Mouse (Mus musculus): ENCODE measurements around the gene AL607142.1. TPM values are rescaled to one million over a fixed set of nuclear protein-coding genes. Genes with fewer than 3 reads are reported as not detected.

Gene AL607142.1
- total and polyA plus RNA-seq, 2 experiments from 2014 or later, result not detected

DNA sequence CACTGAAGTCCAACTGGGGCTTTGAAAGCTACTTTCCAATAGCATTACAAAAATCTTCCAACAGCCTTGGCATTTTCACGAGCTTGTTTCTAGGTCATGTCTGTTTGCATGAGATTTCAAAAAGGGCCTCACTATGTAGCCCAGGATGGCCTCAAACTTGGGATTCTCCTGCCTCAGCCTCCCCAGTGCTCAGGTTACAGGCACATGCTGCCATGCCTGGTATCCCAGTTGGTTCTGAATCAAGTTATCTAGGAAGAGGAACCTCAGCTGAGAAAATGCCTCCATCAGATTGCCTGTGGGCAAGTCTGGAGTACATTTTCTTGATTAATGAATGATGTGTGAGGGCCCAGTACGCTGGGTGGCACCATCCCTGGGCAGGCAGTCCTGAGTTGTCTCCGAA, 6.6 kb upstream of the AL607142.1 start:
- no peak overlapping the region for H3K4me2 ChIP-seq (ENCODE audit: low read depth, low read length, poor library complexity, severe bottlenecking)

GRCm38 (mm10) chr4:120058794-120059193, 6.0 kb upstream of the AL607142.1 start:
- Histone ChIP-seq H3K9me3 (ENCODE audit: low read length) (no peaks in the 10 kb centered on the region), H3K4me2 (ENCODE audit: low read depth, low read length, poor library complexity, severe bottlenecking) (no peak overlapping the region), H3K4me1 (ENCODE audit: insufficient read depth, low read length) (no peaks in the 10 kb centered on the region), H3K27me3 (ENCODE audit: insufficient read depth, low read length) (no peaks in the 10 kb centered on the region), H3K4me3 (ENCODE audit: low read depth, low read length) (no peak overlapping the region), H3K9ac (replicated peaks; ENCODE audit: low read length, poor library complexity, severe bottlenecking) (no peak overlapping the region), H3K36me3 (ENCODE audit: insufficient read depth, low read length) (no peaks in the 10 kb centered on the region), H3K27ac (ENCODE audit: low read depth, low read length) (no peak overlapping the region)
- ATAC-seq (ENCODE audit: low FRiP score), result no peak
- no peak for TF ChIP-seq CTCF (IDR thresholded peaks at IDR 0.05)
- no peak for DNase-seq (ENCODE audit: low spot score)
- WGBS, result 84% methylated on average over 10 of the region's 10 CpGs

More for the DNA sequence above, 6.6 kb upstream of the AL607142.1 start:
- Histone ChIP-seq H3K9ac (replicated peaks; ENCODE audit: low read length, poor library complexity, severe bottlenecking) (no peak overlapping the region), H3K36me3 (ENCODE audit: insufficient read depth, low read length) (no peaks in the 10 kb centered on the region), H3K4me1 (ENCODE audit: insufficient read depth, low read length) (no peaks in the 10 kb centered on the region), H3K9me3 (ENCODE audit: low read length) (no peaks in the 10 kb centered on the region), H3K27ac (ENCODE audit: low read depth, low read length) (no peak overlapping the region), H3K4me3 (ENCODE audit: low read depth, low read length) (no peak overlapping the region), H3K27me3 (ENCODE audit: insufficient read depth, low read length) (no peaks in the 10 kb centered on the region)
- DNase-seq (ENCODE audit: low spot score) (no peak), ATAC-seq (ENCODE audit: low FRiP score) (no peak)
- WGBS, result 84% methylated on average over 3 of the region's 3 CpGs
- TF ChIP-seq CTCF (IDR thresholded peaks at IDR 0.05), result no peak

DNA sequence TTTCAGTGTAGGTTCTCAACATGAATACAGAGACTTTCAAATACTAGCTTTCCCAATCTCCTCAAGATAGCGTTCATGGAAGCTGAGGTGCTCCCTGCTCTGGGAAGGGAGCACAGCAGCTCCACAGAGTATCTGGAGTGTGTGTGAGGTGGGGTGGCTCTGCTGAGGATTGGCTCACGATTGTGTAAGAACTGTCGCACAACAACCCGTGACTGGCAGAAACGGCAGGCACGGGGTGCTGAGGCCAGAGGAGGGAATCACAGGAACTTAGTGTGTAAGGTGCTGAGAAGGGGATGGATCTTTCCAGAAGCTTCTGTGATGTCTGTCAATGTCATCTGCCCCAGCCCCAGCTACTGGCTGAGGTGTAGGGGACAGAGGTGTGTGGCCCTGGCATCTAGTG, 3.1 kb upstream of the AL607142.1 start:
- H3K4me1 ChIP-seq (ENCODE audit: insufficient read depth, low read length), result no peaks in the 10 kb centered on the region
- ATAC-seq (ENCODE audit: low FRiP score), result no peak
- no peak for TF ChIP-seq CTCF (IDR thresholded peaks at IDR 0.05)
- WGBS, result 96% methylated on average over 6 of the region's 6 CpGs
- H3K36me3 ChIP-seq (ENCODE audit: insufficient read depth, low read length), result no peaks in the 10 kb centered on the region
- no peak overlapping the region for H3K27ac ChIP-seq (ENCODE audit: low read depth, low read length)
- no peaks in the 10 kb centered on the region for H3K27me3 ChIP-seq (ENCODE audit: insufficient read depth, low read length)
- no peak overlapping the region for H3K4me2 ChIP-seq (ENCODE audit: low read depth, low read length, poor library complexity, severe bottlenecking)
- H3K9ac ChIP-seq (replicated peaks; ENCODE audit: low read length, poor library complexity, severe bottlenecking), result no peak overlapping the region
- H3K9me3 ChIP-seq (ENCODE audit: low read length), result no peaks in the 10 kb centered on the region
- no peak for DNase-seq (ENCODE audit: low spot score)
- H3K4me3 ChIP-seq (ENCODE audit: low read depth, low read length), result no peak overlapping the region

DNA sequence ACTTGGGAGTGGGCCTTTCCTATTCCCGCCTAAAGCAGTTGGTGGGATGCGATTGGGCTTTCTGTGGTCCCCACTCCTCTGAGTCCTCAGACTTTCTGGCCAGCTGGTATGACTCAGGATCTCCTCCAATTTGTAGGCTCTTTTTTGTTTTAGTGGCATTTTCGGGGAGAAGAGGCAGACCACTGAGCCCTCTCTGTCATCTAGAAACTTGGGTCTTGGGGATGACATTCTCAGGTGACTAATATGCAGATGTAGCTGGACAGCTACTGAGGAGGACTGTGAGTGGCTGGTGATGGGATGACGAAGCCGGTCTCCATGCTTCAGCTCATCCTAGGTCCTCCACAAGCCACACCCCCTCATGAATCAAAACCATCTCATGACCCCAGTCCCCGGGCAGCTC, 2.6 kb upstream of the AL607142.1 start:
- Histone ChIP-seq H3K9ac (replicated peaks; ENCODE audit: low read length, poor library complexity, severe bottlenecking) (no peak overlapping the region), H3K36me3 (ENCODE audit: insufficient read depth, low read length) (no peaks in the 10 kb centered on the region), H3K4me3 (ENCODE audit: low read depth, low read length) (no peak overlapping the region), H3K9me3 (ENCODE audit: low read length) (no peaks in the 10 kb centered on the region), H3K27ac (ENCODE audit: low read depth, low read length) (no peak overlapping the region), H3K27me3 (ENCODE audit: insufficient read depth, low read length) (no peaks in the 10 kb centered on the region), H3K4me1 (ENCODE audit: insufficient read depth, low read length) (no peaks in the 10 kb centered on the region), H3K4me2 (ENCODE audit: low read depth, low read length, poor library complexity, severe bottlenecking) (no peak overlapping the region)
- DNase-seq (ENCODE audit: low spot score) (no peak), ATAC-seq (ENCODE audit: low FRiP score) (no peak)
- no peak for TF ChIP-seq CTCF (IDR thresholded peaks at IDR 0.05)
- 89% methylated on average over 6 of the region's 6 CpGs for WGBS

GRCm38 (mm10) chr4:120062754-120063153, 2.0 kb upstream of the AL607142.1 start:
- no peak overlapping the region for H3K4me2 ChIP-seq (ENCODE audit: low read depth, low read length, poor library complexity, severe bottlenecking)
- H3K27me3 ChIP-seq (ENCODE audit: insufficient read depth, low read length), result no peaks in the 10 kb centered on the region
- H3K4me3 ChIP-seq (ENCODE audit: low read depth, low read length), result no peak overlapping the region
- no peak for TF ChIP-seq CTCF (IDR thresholded peaks at IDR 0.05)
- H3K27ac ChIP-seq (ENCODE audit: low read depth, low read length), result no peak overlapping the region
- no peaks in the 10 kb centered on the region for H3K36me3 ChIP-seq (ENCODE audit: insufficient read depth, low read length)
- no peaks in the 10 kb centered on the region for H3K9me3 ChIP-seq (ENCODE audit: low read length)
- no peaks in the 10 kb centered on the region for H3K4me1 ChIP-seq (ENCODE audit: insufficient read depth, low read length)
- WGBS, result 90% methylated on average over 11 of the region's 11 CpGs
- ATAC-seq (ENCODE audit: low FRiP score) (no peak), DNase-seq (ENCODE audit: low spot score) (no peak)
- no peak overlapping the region for H3K9ac ChIP-seq (replicated peaks; ENCODE audit: low read length, poor library complexity, severe bottlenecking)

GRCm38 (mm10) chr4:120063353-120064124, 1.3 kb upstream of the AL607142.1 start:
- H3K9me3 ChIP-seq (ENCODE audit: low read length), result no peaks in the 10 kb centered on the region
- DNase-seq (ENCODE audit: low spot score), result no peak
- no peak overlapping the region for H3K4me2 ChIP-seq (ENCODE audit: low read depth, low read length, poor library complexity, severe bottlenecking)
- H3K4me1 ChIP-seq (ENCODE audit: insufficient read depth, low read length), result no peaks in the 10 kb centered on the region
- TF ChIP-seq CTCF (IDR thresholded peaks at IDR 0.05), result no peak
- no peaks in the 10 kb centered on the region for H3K27me3 ChIP-seq (ENCODE audit: insufficient read depth, low read length)
- WGBS, result 88% methylated on average over 20 of the region's 20 CpGs
- no peak overlapping the region for H3K9ac ChIP-seq (replicated peaks; ENCODE audit: low read length, poor library complexity, severe bottlenecking)
- H3K27ac ChIP-seq (ENCODE audit: low read depth, low read length), result no peak overlapping the region
- no peak overlapping the region for H3K4me3 ChIP-seq (ENCODE audit: low read depth, low read length)
- ATAC-seq (ENCODE audit: low FRiP score), result no peak
- H3K36me3 ChIP-seq (ENCODE audit: insufficient read depth, low read length), result no peaks in the 10 kb centered on the region

All from midbrain, postnatal 0 days (tissue).